Mouse (Mus musculus): ENCODE measurements around the gene Gipc3.

Gipc3 gene

GRCm38 (mm10) chr10:81344421-81345161 lies 1.5 kb upstream of the Gipc3 start:
- no peak for DNase-seq

- DNase-seq: peak; percentile 63
Observed at GRCm38 (mm10) chr10:81341333-81341949, 1.6 kb downstream of the Gipc3 start.

- DNase-seq: no peak
Observed at GRCm38 (mm10) chr10:81340551-81341332, 2.3 kb downstream of the Gipc3 start.

GRCm38 (mm10) chr10:81336558-81336957 lies 6.5 kb downstream of the Gipc3 start:
- DNase-seq: no peak

GRCm38 (mm10) chr10:81335393-81336340 lies 7.4 kb downstream of the Gipc3 start:
- DNase-seq: no peak

GRCm38 (mm10) chr10:81334324-81334723 lies 8.7 kb downstream of the Gipc3 start:
- no peak for DNase-seq

- no peak for DNase-seq
Observed at GRCm38 (mm10) chr10:81332277-81332676, 10.8 kb downstream of the Gipc3 start.

- no peak for DNase-seq
Observed at GRCm38 (mm10) chr10:81330007-81330406, 13.1 kb downstream of the Gipc3 start.

- no peak for DNase-seq
Observed at GRCm38 (mm10) chr10:81329194-81329975, 13.7 kb downstream of the Gipc3 start.

- DNase-seq: no peak
Observed at GRCm38 (mm10) chr10:81328386-81328785, 14.7 kb downstream of the Gipc3 start, which contains the start of gene Tbxa2r. Gene Tbxa2r (plus strand): TSS chr10:81328731.

- no peak for DNase-seq
Observed at GRCm38 (mm10) chr10:81327959-81328358, 15.1 kb downstream of the Gipc3 start.

- no peak for DNase-seq
Observed at GRCm38 (mm10) chr10:81326858-81327257, 16.2 kb downstream of the Gipc3 start.

GRCm38 (mm10) chr10:81325781-81326180 lies 17.3 kb downstream of the Gipc3 start:
- no peak for DNase-seq

- DNase-seq: no peak
Observed at GRCm38 (mm10) chr10:81325176-81325575, 17.9 kb downstream of the Gipc3 start.

GRCm38 (mm10) chr10:81323791-81324530 lies 19.1 kb downstream of the Gipc3 start:
- no peak for DNase-seq

GRCm38 (mm10) chr10:81323141-81323775 lies 19.8 kb downstream of the Gipc3 start:
- no peak for DNase-seq

- no peak for DNase-seq
Observed at GRCm38 (mm10) chr10:81322444-81322843, 20.6 kb downstream of the Gipc3 start.

- DNase-seq: no peak
Observed at GRCm38 (mm10) chr10:81321436-81321835, 21.6 kb downstream of the Gipc3 start.

GRCm38 (mm10) chr10:81320550-81321347 lies 22.3 kb downstream of the Gipc3 start, which contains the start of gene Cactin:
Gene Cactin (plus strand): TSS chr10:81321103.
- DNase-seq: peak; percentile 98
